Mouse (Mus musculus) heart, embryonic 16.5 days (tissue): ENCODE data around the gene Srarp. TPM values are rescaled to one million over a fixed set of nuclear protein-coding genes. Genes with fewer than 3 reads are reported as not detected.

Experiments used
- ATAC-seq: fragments of 200-750 bp; cut with Nextera tagmentation; replicated peaks from 2 replicates; pipeline ENCODE4 v1.8.0; 2017; ENCODE audit warnings: moderate number of reproducible peaks; ENCODE audit not compliant: insufficient read depth, low FRiP score; ENCODE audit errors: extremely low read depth
- H3K27ac ChIP-seq: fragments of 300-500 bp; sonication (generic); 2 replicates; pipeline ENCODE4 v1.5.1; 2014; ENCODE audit warnings: mild to moderate bottlenecking, low read length, control low read depth, moderate library complexity
- H3K27me3 ChIP-seq: fragments of 300-500 bp; sonication (generic); 2 replicates; pipeline ENCODE4 v1.6.1; 2014; ENCODE audit warnings: low read length, mixed read lengths; ENCODE audit not compliant: control insufficient read depth, insufficient read depth
- H3K36me3 ChIP-seq: fragments of 300-500 bp; sonication (generic); 2 replicates; pipeline ENCODE4 v1.6.1; 2014; ENCODE audit not compliant: control insufficient read depth, insufficient read depth
- H3K4me1 ChIP-seq: fragments of 300-500 bp; sonication (generic); 2 replicates; pipeline ENCODE4 v1.6.1; 2014; ENCODE audit warnings: low read length, mixed read lengths; ENCODE audit not compliant: control insufficient read depth, insufficient read depth
- H3K4me2 ChIP-seq: fragments of 300-500 bp; sonication (generic); 2 replicates; pipeline ENCODE4 v1.6.1; 2014; ENCODE audit warnings: low read depth, mild to moderate bottlenecking, control low read depth, low read length
- H3K4me3 ChIP-seq: fragments of 300-500 bp; sonication (generic); 2 replicates; pipeline ENCODE4 v1.5.1; 2014; ENCODE audit warnings: mild to moderate bottlenecking, control low read depth, low read length
- H3K9ac ChIP-seq: fragments of 300-500 bp; sonication (generic); 2 replicates; pipeline ENCODE4 v1.6.1; 2014; ENCODE audit warnings: low read length, control low read depth
- H3K9me3 ChIP-seq: fragments of 300-500 bp; sonication (generic); replicated peaks from 2 replicates; pipeline ENCODE4 v1.6.1; 2016; ENCODE audit warnings: low read length; ENCODE audit not compliant: control insufficient read depth
- WGBS: fragments of 180-500 bp; shearing (Covaris S2); extraction: QIAGEN DNeasy Blood & Tissue Kit; methylation state at CpG from one replicate; pipeline ENCODE4 v1.1.7; 2014; 5-methylcytosine and 5-hydroxymethylcytosine counted together
- polyA plus RNA-seq: library from polyadenylated mRNA; unstranded; fragments of >200 nt; fragmentation: Nextera tagmentation; extraction: Ambion mirVana; gene quantifications from 2 replicates; pipeline ENCODE4 v1.2.1, GENCODE M21; 2015

Gene Srarp
- polyA plus RNA-seq, 1 experiment from 2014 or later = not detected

GRCm38 (mm10) chr4:141461088-141461487, 25.2 kb upstream of the Srarp start:
- Histone ChIP-seq H3K27ac (no peak overlapping the region), H3K4me2 (no peak overlapping the region), H3K4me1 (peaks cover 12% of the 10 kb centered on the region), H3K4me3 (no peak overlapping the region), H3K36me3 (peaks cover 28% of the 10 kb centered on the region), H3K9ac (no peak overlapping the region), H3K27me3 (no peaks in the 10 kb centered on the region), H3K9me3 (no peaks in the 10 kb centered on the region)
- 67% methylated on average over 12 of the region's 12 CpGs for WGBS
- no peak for ATAC-seq

GRCm38 (mm10) chr4:141460481-141460880, 24.6 kb upstream of the Srarp start:
- no peaks in the 10 kb centered on the region for H3K9me3 ChIP-seq
- WGBS = 87% methylated on average over 4 of the region's 4 CpGs
- H3K4me2 ChIP-seq = no peak overlapping the region
- H3K27me3 ChIP-seq = no peaks in the 10 kb centered on the region
- H3K4me3 ChIP-seq = no peak overlapping the region
- H3K9ac ChIP-seq = no peak overlapping the region
- H3K27ac ChIP-seq = no peak overlapping the region
- peaks cover 12% of the 10 kb centered on the region for H3K4me1 ChIP-seq
- H3K36me3 ChIP-seq = peaks cover 24% of the 10 kb centered on the region
- ATAC-seq = no peak

- H3K4me3 ChIP-seq = no peak overlapping the region
- H3K36me3 ChIP-seq = peaks cover 17% of the 10 kb centered on the region
- H3K27ac ChIP-seq = no peak overlapping the region
- H3K4me1 ChIP-seq = peaks cover 12% of the 10 kb centered on the region
- WGBS = 82% methylated on average over 9 of the region's 9 CpGs
- ATAC-seq = no peak
- no peak overlapping the region for H3K9ac ChIP-seq
- no peak overlapping the region for H3K4me2 ChIP-seq
- H3K9me3 ChIP-seq = no peaks in the 10 kb centered on the region
- no peaks in the 10 kb centered on the region for H3K27me3 ChIP-seq
These were observed 23.9 kb upstream of the Srarp start for GRCm38 (mm10) chr4:141459766-141460165.

GRCm38 (mm10) chr4:141458888-141459287, 23.0 kb upstream of the Srarp start:
- Histone ChIP-seq H3K27ac (no peak overlapping the region), H3K9ac (no peak overlapping the region), H3K36me3 (peaks cover 8% of the 10 kb centered on the region), H3K4me2 (no peak overlapping the region), H3K9me3 (no peaks in the 10 kb centered on the region), H3K4me1 (peaks cover 12% of the 10 kb centered on the region), H3K4me3 (no peak overlapping the region), H3K27me3 (no peaks in the 10 kb centered on the region)
- 82% methylated on average over 3 of the region's 3 CpGs for WGBS
- no peak for ATAC-seq

- ATAC-seq = peak; percentile 47; the same call in 1 of the 2 replicates
These were observed 22.3 kb upstream of the Srarp start for GRCm38 (mm10) chr4:141458236-141458635.

GRCm38 (mm10) chr4:141456193-141456938, 20.5 kb upstream of the Srarp start:
- WGBS = 89% methylated on average over 14 of the region's 14 CpGs
- Histone ChIP-seq H3K4me1 (peaks cover 12% of the 10 kb centered on the region), H3K9me3 (no peaks in the 10 kb centered on the region), H3K4me3 (no peak overlapping the region), H3K4me2 (no peak overlapping the region), H3K9ac (no peak overlapping the region), H3K27me3 (no peaks in the 10 kb centered on the region), H3K27ac (no peak overlapping the region), H3K36me3 (0 out of 2 replicates have a peak, but pooled peaks cover 2% of the 10 kb centered on the region)
- no peak for ATAC-seq

More at GRCm38 (mm10) chr4:141458236-141458635, 22.3 kb upstream of the Srarp start:
- WGBS = 27% methylated on average over 7 of the region's 7 CpGs
- peaks cover 6% of the 10 kb centered on the region; the same call in 1 of the 2 replicates for H3K36me3 ChIP-seq
- H3K27me3 ChIP-seq = no peaks in the 10 kb centered on the region
- H3K4me3 ChIP-seq = no peak overlapping the region
- peak overlapping the region; percentile 44; the same call in 1 of the 2 replicates for H3K27ac ChIP-seq
- H3K4me1 ChIP-seq = peaks cover 12% of the 10 kb centered on the region
- H3K4me2 ChIP-seq = no peak overlapping the region
- no peak overlapping the region for H3K9ac ChIP-seq
- no peaks in the 10 kb centered on the region for H3K9me3 ChIP-seq

GRCm38 (mm10) chr4:141455526-141455925, 19.6 kb upstream of the Srarp start:
- ATAC-seq = no peak
- Histone ChIP-seq H3K27ac (no peak overlapping the region), H3K9ac (no peak overlapping the region), H3K4me1 (peaks cover 12% of the 10 kb centered on the region), H3K27me3 (no peaks in the 10 kb centered on the region), H3K36me3 (0 out of 2 replicates have a peak, but pooled peaks cover 2% of the 10 kb centered on the region), H3K4me2 (no peak overlapping the region), H3K4me3 (no peak overlapping the region), H3K9me3 (no peaks in the 10 kb centered on the region)
- WGBS = 86% methylated on average over 4 of the region's 4 CpGs

- Histone ChIP-seq H3K9ac (no peak overlapping the region), H3K9me3 (no peaks in the 10 kb centered on the region)
- WGBS = 66% methylated on average over 14 of the region's 14 CpGs
These were observed 18.9 kb upstream of the Srarp start for GRCm38 (mm10) chr4:141454581-141455350.

More at GRCm38 (mm10) chr4:141454581-141455350, 18.9 kb upstream of the Srarp start:
- no peak; the same call in 1 of the 2 replicates for ATAC-seq
- Histone ChIP-seq H3K27ac (no peak overlapping the region), H3K36me3 (0 out of 2 replicates have a peak, but pooled peaks cover 1% of the 10 kb centered on the region), H3K27me3 (no peaks in the 10 kb centered on the region), H3K4me2 (no peak overlapping the region), H3K4me3 (no peak overlapping the region), H3K4me1 (peaks cover 12% of the 10 kb centered on the region)
